Mouse (Mus musculus): Measurements from ENCODE around the gene Sult2b1.

Gene Sult2b1

DNA sequence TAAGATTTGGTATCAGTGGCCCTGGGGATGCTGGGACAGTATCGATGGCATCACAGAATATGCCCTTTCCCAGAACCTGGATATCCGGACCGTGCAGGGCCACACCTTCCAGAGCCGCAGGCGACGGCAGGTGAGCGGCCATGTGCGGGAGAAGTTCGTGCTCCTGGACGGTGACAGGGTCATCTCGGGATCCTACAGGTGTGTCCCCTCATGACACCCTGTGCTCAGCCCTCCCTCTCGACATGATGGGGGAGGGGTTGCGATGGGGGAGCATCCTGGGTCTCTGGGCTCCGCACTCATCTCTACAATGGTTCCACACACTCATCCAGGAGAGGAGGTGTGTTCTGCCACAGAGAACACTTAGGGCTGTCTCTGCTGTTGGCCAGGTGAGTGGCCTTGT, 60.7 kb downstream of the Sult2b1 start:
- DNase-seq, result no peak

- peak in 1 of 2 experiments; percentile 29 for DNase-seq
Measured at GRCm38 (mm10) chr7:45723301-45723700, 61.2 kb downstream of the Sult2b1 start.

GRCm38 (mm10) chr7:45722348-45722713, 62.1 kb downstream of the Sult2b1 start:
- DNase-seq, result peak; percentile 62 to 66

- peak; percentile 77 to 80 for DNase-seq
Measured at GRCm38 (mm10) chr7:45721642-45722347, 62.7 kb downstream of the Sult2b1 start.

- DNase-seq, result peak in 1 of 2 experiments; percentile 41
Measured at GRCm38 (mm10) chr7:45721234-45721571, 63.3 kb downstream of the Sult2b1 start.

- DNase-seq, result peak; percentile 45 to 50
Measured at GRCm38 (mm10) chr7:45720413-45721233, 63.8 kb downstream of the Sult2b1 start, which contains the start of gene Fam83e. TSS of gene Fam83e (plus strand) at chr7:45721212.

- DNase-seq, result no peak
Measured at GRCm38 (mm10) chr7:45719738-45720412, 64.6 kb downstream of the Sult2b1 start.

- DNase-seq, result no peak
Measured at GRCm38 (mm10) chr7:45719180-45719579, 65.3 kb downstream of the Sult2b1 start.

GRCm38 (mm10) chr7:45718331-45718730, 66.1 kb downstream of the Sult2b1 start:
- DNase-seq, result no peak

- DNase-seq, result peak; percentile 99
Measured at GRCm38 (mm10) chr7:45717918-45718297, 66.6 kb downstream of the Sult2b1 start, which contains the start of gene Sphk2. TSS of gene Sphk2 (minus strand) at chr7:45718002.

DNA sequence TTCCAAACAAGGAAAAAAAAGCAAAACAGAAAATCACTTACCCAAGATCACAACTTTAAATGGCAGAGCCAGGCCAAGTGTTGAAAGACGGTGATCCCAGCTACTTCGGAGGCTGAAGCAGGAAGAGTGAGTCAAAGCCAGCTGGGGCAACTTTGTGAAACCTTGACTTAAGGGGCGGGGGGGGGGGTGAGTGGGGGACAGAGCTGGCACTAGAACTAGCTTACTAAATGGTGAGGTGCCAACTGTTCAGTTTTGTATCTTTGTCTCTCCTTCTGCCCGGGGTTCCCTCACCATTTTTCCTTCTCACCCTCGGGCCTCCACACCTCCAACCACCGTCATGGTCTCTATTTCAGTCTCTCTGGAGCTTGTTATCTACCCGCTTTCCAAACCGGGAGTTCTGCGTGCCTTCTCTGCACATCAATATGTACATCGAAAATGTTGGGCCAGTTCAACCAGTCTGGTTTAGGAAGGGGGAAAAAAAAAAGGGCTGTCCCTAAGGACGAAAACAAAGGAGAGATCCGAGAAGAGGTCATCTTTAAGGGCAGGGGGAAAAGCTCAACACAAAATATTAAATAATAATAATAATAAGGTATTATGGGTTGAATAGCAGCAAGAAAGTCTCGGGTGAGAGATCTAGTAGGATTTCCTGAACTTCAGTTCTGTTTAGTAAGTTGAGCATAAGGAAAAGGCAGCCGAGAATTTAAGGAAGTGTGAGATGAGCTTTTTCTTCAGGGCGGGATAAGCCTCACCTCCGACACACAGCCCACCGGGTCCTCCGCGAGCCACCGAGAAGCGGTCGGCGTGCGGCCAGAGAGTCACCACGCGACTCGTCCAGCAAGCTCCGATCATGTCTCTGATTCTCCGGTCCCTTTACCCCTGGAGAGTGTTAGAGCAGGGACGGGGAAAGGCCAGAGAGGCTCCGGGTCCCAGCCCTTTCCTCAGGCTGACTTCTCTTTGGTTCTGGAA, 67.2 kb downstream of the Sult2b1 start:
- no peak for DNase-seq

GRCm38 (mm10) chr7:45716460-45716857, 68.0 kb downstream of the Sult2b1 start:
- peak in 1 of 2 experiments; percentile 7 for DNase-seq

GRCm38 (mm10) chr7:45715741-45716459, 68.6 kb downstream of the Sult2b1 start:
- DNase-seq, result peak in 1 of 2 experiments; percentile 18

DNA sequence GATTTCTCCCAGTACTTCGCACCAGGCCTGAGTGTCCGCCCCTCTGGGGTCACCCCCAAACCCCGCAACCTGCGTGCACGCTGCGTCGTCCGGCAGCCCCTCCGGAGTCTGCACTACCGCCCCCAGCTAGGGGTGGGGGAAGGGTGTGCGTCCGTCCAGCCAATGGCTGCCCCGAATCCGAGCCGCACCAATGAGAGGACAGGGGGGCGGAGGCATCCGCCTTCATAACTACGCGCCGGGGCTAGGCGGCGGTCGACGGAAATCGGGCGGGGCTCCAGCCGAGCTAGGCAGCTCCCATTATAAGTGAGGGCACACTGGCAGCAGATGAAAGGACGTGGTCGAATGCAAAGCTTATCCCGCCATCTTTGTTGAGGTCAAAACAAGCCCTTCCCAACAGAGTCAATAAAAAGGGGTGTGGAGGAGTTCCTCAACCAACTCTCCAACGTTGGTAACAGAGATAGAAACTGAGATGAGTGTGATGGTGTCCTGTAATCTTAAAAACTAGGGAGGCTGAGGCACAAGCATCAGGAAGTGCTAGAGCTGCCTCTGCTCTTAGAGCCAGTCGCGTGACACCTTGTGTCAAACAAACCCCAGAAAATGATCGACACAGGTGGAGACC, 69.3 kb downstream of the Sult2b1 start, which contains the start of gene Rpl18:
Rpl18 (plus strand) TSS at position 368 of the 619 bp plus-strand sequence.
- DNase-seq, result peak; percentile 99 to 100

GRCm38 (mm10) chr7:45714630-45715089, 69.8 kb downstream of the Sult2b1 start:
- DNase-seq, result peak in 1 of 2 experiments; percentile 35

GRCm38 (mm10) chr7:45713881-45714520, 70.5 kb downstream of the Sult2b1 start:
- DNase-seq, result no peak

GRCm38 (mm10) chr7:45713396-45713795, 71.1 kb downstream of the Sult2b1 start:
- peak in 1 of 2 experiments; percentile 26 for DNase-seq

- DNase-seq, result peak; percentile 49 to 62
Measured at GRCm38 (mm10) chr7:45712022-45712757, 72.3 kb downstream of the Sult2b1 start.

- DNase-seq, result peak; percentile 38 to 39
Measured at GRCm38 (mm10) chr7:45711316-45712021, 73.0 kb downstream of the Sult2b1 start.

All from cerebellum, postnatal 10 days (tissue).